Mouse (Mus musculus) forebrain, embryonic 16.5 days (tissue): ENCODE measurements around the gene Gm13283. TPM values are rescaled to one million over a fixed set of nuclear protein-coding genes. Genes with fewer than 3 reads are reported as not detected.
A peak's percentile ranks its signal among the peaks of the same experiment; 100 is the strongest.
"Not testable (repeated sequence)": the region's sequence is repeated elsewhere in the genome, so short reads cannot be mapped to it uniquely, and the experiment has no call there.

ENCODE experiments used
- ATAC-seq: fragments of 200-750 bp; cut with Nextera tagmentation; 2 replicates; pipeline ENCODE4 v1.8.0; 2017; ENCODE audit warnings: mild to moderate bottlenecking, moderate library complexity
- H3K27ac ChIP-seq: fragments of 300-500 bp; sonication (generic); 2 replicates; pipeline ENCODE4 v1.5.1; 2014; ENCODE audit warnings: low read length, control low read depth
- H3K27me3 ChIP-seq: fragments of 300-500 bp; sonication (generic); replicated peaks from 2 replicates; pipeline ENCODE4 v1.6.1; 2014; ENCODE audit warnings: low read length; ENCODE audit not compliant: control insufficient read depth, insufficient read depth
- H3K36me3 ChIP-seq: fragments of 300-500 bp; sonication (generic); 2 replicates; pipeline ENCODE4 v1.6.1; 2014; ENCODE audit not compliant: control insufficient read depth, insufficient read depth
- H3K4me1 ChIP-seq: fragments of 300-500 bp; sonication (generic); replicated peaks from 2 replicates; pipeline ENCODE4 v1.6.1; 2014; ENCODE audit warnings: low read length; ENCODE audit not compliant: control insufficient read depth, insufficient read depth
- H3K4me2 ChIP-seq: fragments of 300-500 bp; sonication (generic); 2 replicates; pipeline ENCODE4 v1.6.1; 2014; ENCODE audit warnings: mild to moderate bottlenecking, low read length, control low read depth
- H3K4me3 ChIP-seq: fragments of 300-500 bp; sonication (generic); replicated peaks from 2 replicates; pipeline ENCODE4 v1.5.1; 2014; ENCODE audit warnings: mild to moderate bottlenecking, low read length, control low read depth
- H3K9ac ChIP-seq: fragments of 300-500 bp; sonication (generic); replicated peaks from 2 replicates; pipeline ENCODE4 v1.6.1; 2014; ENCODE audit warnings: low read depth, low read length, control low read depth
- H3K9me3 ChIP-seq: fragments of 300-500 bp; sonication (generic); 2 replicates; pipeline ENCODE4 v1.6.1; 2016; ENCODE audit warnings: low read length; ENCODE audit not compliant: control insufficient read depth
- WGBS: fragments of 180-500 bp; shearing (Covaris S2); extraction: QIAGEN DNeasy Blood & Tissue Kit; methylation state at CpG from one replicate; pipeline ENCODE4 v1.1.7; 2014; 5-methylcytosine and 5-hydroxymethylcytosine counted together
- polyA plus RNA-seq: library from polyadenylated mRNA; unstranded; fragments of >200 nt; fragmentation: Nextera tagmentation; extraction: Ambion mirVana; gene quantifications from 2 replicates; pipeline ENCODE4 v1.2.1, GENCODE M21; 2015

Gm13283 gene
- polyA plus RNA-seq, 1 experiment from 2014 or later = 0.16 TPM

DNA sequence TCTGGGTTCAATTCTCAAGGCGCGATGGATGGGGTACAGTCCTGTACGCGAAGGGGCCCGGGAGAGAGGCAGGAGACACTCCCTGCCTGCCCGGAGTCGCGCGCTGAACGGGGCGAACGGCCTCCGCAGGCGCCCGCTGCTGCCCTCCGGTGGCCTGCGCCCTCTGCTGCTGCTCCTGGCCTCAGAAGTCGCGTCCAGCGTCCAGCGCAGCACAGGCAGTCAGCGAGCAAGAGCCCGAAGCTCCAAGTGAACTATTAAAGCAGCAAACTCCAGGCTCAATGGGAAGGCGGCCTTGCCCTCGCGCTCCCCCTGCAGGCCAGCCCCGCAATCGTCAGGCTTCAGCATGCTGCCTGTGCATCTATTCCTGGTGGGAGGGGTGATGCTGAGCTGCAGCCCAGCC, 512 bp downstream of the Gm13283 start:
- not testable (repeated sequence) for H3K36me3 ChIP-seq, H3K9ac ChIP-seq, H3K9me3 ChIP-seq, H3K27ac ChIP-seq, H3K4me1 ChIP-seq, H3K27me3 ChIP-seq, ATAC-seq
- Histone ChIP-seq H3K4me3 (peak overlapping the region; percentile 40), H3K4me2 (peak overlapping the region; percentile 60)
- WGBS = 1% methylated on average over 22 of the region's 28 CpGs

DNA sequence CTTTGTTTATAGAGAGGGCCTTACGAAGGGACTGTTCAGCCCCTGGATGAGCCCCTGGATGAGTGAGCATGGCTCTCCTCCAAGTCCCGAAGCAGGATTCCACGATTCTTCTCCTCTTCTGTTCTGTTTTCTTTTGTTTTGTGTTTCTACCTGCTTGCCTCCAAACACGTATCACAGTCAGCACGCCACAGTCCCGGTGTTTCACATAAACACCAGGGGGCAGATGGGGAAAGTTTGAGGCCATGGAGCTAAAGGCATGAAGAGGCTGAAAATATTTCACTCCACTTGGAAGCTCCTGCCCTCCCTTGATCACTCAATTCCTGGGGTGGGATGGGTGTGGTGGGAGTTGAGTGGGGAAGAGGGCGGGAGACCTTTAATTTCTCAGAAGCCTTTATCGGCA, 1.9 kb downstream of the Gm13283 start:
- H3K27me3 ChIP-seq, H3K27ac ChIP-seq, H3K4me2 ChIP-seq, H3K9me3 ChIP-seq, H3K4me3 ChIP-seq, H3K4me1 ChIP-seq, ATAC-seq, H3K36me3 ChIP-seq, H3K9ac ChIP-seq: not testable (repeated sequence)
- WGBS = 68% methylated on average over 6 of the region's 8 CpGs

- not testable (repeated sequence) for ATAC-seq, H3K27ac ChIP-seq, H3K27me3 ChIP-seq, H3K9ac ChIP-seq, H3K4me3 ChIP-seq, H3K4me1 ChIP-seq, H3K36me3 ChIP-seq, H3K9me3 ChIP-seq, H3K4me2 ChIP-seq
- WGBS = 59% methylated on average over 8 of the region's 9 CpGs
These were observed 2.4 kb downstream of the Gm13283 start for GRCm38 (mm10) chr4:88762341-88762740.

- Histone ChIP-seq H3K4me3 (peak overlapping the region; percentile 40), H3K4me2 (peak overlapping the region; percentile 61)
- H3K27me3 ChIP-seq, ATAC-seq, H3K9ac ChIP-seq, H3K27ac ChIP-seq, H3K36me3 ChIP-seq, H3K4me1 ChIP-seq, H3K9me3 ChIP-seq: not testable (repeated sequence)
- WGBS = 3% methylated on average over 19 of the region's 42 CpGs
These were observed 3.6 kb downstream of the Gm13283 start for GRCm38 (mm10) chr4:88763384-88764018.

DNA sequence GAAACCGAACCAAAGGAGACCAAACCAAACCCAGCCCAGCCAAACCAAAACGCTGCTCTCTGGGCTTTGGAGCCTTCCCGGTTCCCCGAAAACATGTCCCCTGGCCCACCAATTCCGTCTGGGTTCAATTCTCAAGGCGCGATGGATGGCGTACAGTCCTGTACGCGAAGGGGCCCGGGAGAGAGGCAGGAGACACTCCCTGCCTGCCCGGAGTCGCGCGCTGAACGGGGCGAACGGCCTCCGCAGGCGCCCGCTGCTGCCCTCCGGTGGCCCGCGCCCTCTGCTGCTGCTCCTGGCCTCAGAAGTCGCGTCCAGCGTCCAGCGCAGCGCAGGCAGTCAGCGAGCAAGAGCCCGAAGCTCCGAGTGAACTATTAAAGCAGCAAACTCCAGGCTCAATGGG, 13.6 kb downstream of the Gm13283 start, which contains the start of gene Gm13290:
Gene Gm13290, plus strand, starts transcription at position 301 of the 400 bp plus-strand sequence.
- WGBS = no CpG with 5 or more reads among the region's 32 CpGs
- H3K9ac ChIP-seq, H3K4me3 ChIP-seq, H3K27ac ChIP-seq, H3K4me2 ChIP-seq, H3K9me3 ChIP-seq, H3K4me1 ChIP-seq, H3K36me3 ChIP-seq, H3K27me3 ChIP-seq, ATAC-seq: not testable (repeated sequence)

GRCm38 (mm10) chr4:88776622-88777021, 16.7 kb downstream of the Gm13283 start, which contains the start of gene Gm13289:
Gene Gm13289 (plus strand): TSS chr4:88776922.
- H3K36me3 ChIP-seq, ATAC-seq, H3K4me3 ChIP-seq, H3K9ac ChIP-seq, H3K27me3 ChIP-seq, H3K4me2 ChIP-seq, H3K4me1 ChIP-seq, H3K9me3 ChIP-seq, H3K27ac ChIP-seq: not testable (repeated sequence)
- no CpG with 5 or more reads among the region's 29 CpGs for WGBS

- H3K36me3 ChIP-seq, ATAC-seq, H3K4me2 ChIP-seq, H3K9ac ChIP-seq, H3K4me1 ChIP-seq, H3K4me3 ChIP-seq, H3K9me3 ChIP-seq, H3K27me3 ChIP-seq, H3K27ac ChIP-seq: not testable (repeated sequence)
- WGBS = no CpG with 5 or more reads among the region's 29 CpGs
These were observed 19.6 kb downstream of the Gm13283 start, which contains the start of gene Gm13272 for GRCm38 (mm10) chr4:88779550-88779949. Gene Gm13272 (plus strand): TSS chr4:88779850.

- H3K27me3 ChIP-seq, H3K9ac ChIP-seq, H3K4me2 ChIP-seq, H3K4me3 ChIP-seq, H3K36me3 ChIP-seq, H3K9me3 ChIP-seq, H3K4me1 ChIP-seq, H3K27ac ChIP-seq, ATAC-seq: not testable (repeated sequence)
- WGBS = 52% methylated on average over 14 of the region's 18 CpGs
These were observed 20.4 kb downstream of the Gm13283 start for GRCm38 (mm10) chr4:88780320-88780719.

DNA sequence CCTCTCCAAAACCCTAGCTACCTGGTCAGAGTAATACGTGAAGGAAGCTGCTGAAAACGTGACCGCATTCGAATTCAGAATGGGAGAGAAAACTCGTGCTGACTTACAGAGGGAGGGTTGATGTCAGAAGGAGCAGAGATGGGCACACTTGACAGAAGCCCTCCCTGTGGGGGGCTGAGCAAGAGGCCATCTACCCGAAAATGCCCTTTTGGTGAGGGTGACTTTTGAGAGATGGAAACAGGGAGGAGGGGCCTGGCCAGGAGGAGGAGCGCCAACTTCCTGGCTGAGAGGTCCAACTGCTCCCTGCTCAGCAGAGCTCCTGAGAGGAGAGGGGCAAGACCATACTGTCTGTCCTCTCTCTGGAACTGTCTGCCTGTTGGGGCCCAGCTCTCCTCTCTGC, 21.9 kb downstream of the Gm13283 start, which contains the start of gene Ifnz:
Gene Ifnz, plus strand, starts transcription at position 301 of the 400 bp plus-strand sequence.
- not testable (repeated sequence) for H3K9ac ChIP-seq, H3K27ac ChIP-seq, H3K9me3 ChIP-seq, H3K4me1 ChIP-seq, H3K4me3 ChIP-seq, ATAC-seq, H3K27me3 ChIP-seq, H3K36me3 ChIP-seq
- peak within 1 kb of the TSS; percentile 39; the same call in 1 of the 2 replicates for H3K4me2 ChIP-seq
- 36% methylated on average over 3 of the region's 7 CpGs for WGBS

- ATAC-seq, H3K27me3 ChIP-seq, H3K4me1 ChIP-seq, H3K9ac ChIP-seq, H3K4me3 ChIP-seq, H3K9me3 ChIP-seq, H3K36me3 ChIP-seq, H3K27ac ChIP-seq: not testable (repeated sequence)
- H3K4me2 ChIP-seq = peak overlapping the region; percentile 39; the same call in 1 of the 2 replicates
- 2% methylated on average over 9 of the region's 31 CpGs for WGBS
These were observed 22.4 kb downstream of the Gm13283 start for GRCm38 (mm10) chr4:88782335-88782734.
